Mouse (Mus musculus): ENCODE measurements at regions not wholly inside any gene's neighbourhood (a gene's known extent, or its start where the extent isn't known, plus 50 kb on each side); places are given as distances from the start of the nearest gene placed in this dataset.

- TF ChIP-seq GATA1 (IDR thresholded peaks at IDR 0.05; ENCODE audit: borderline replicate concordance, low read length) (no peak), GATA2 (IDR thresholded peaks at IDR 0.05; ENCODE audit: borderline replicate concordance, low read depth, low read length) (no peak), TAL1 (conservative IDR thresholded peaks at IDR 0.05; ENCODE audit: low read depth, low read length) (no peak), POLR2AphosphoS5 (IDR thresholded peaks at IDR 0.05; ENCODE audit: insufficient replicate concordance, low read depth, low read length) (no peak), CTCF (IDR thresholded peaks at IDR 0.05; ENCODE audit: low read depth, low read length) (no peak)
- no peak for ATAC-seq (ENCODE audit: extremely low read depth, insufficient number of reproducible peaks, low FRiP score, poor library complexity, severe bottlenecking)
Measured at GRCm38 (mm10) chr13:73039731-73040130, 220.5 kb upstream of the Irx4 start.

DNA sequence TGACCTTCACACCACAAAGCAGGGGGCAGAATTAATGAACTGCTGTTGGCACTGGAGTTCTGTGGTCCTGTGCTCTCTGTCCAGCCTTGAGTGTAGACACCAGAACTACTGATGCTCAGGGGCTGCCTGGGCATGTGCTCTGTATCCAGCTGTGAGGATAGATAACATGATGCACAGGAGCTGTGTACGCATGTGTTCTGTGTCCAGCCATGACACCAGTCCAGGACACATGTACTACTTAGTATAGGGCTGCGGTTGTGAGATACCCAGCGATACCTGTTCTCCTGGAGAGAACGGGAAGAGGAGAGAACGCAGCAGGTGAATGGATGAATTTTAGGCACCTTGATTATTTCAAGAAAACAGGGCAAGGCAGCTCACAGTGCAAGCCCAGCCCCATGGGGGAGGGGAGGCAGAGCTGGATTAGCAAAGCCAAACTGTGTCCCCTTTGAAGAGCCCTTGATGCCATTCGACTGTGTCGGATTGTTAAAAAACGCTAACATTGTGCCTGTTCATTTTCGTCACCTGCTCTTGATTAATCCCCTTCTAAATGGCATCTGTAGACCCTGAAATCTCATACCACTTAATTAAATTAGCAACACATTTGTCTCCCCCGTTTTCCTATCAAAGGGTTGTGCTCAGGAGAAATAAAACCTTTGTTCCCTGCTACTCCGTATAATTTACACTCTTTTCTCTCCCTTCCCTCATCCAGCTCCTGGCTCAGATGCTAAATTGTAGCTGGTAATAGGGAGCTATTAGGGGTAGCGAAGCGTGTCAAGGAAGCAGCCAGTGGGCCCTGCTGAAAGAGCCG lies 218.8 kb upstream of the Irx4 start:
- no peak for TF ChIP-seq GATA2 (IDR thresholded peaks at IDR 0.05; ENCODE audit: borderline replicate concordance, low read depth, low read length)
- TF ChIP-seq TAL1 (conservative IDR thresholded peaks at IDR 0.05; ENCODE audit: low read depth, low read length), result no peak
- TF ChIP-seq POLR2AphosphoS5 (IDR thresholded peaks at IDR 0.05; ENCODE audit: insufficient replicate concordance, low read depth, low read length), result no peak
- TF ChIP-seq CTCF (IDR thresholded peaks at IDR 0.05; ENCODE audit: low read depth, low read length), result no peak
- TF ChIP-seq GATA1 (IDR thresholded peaks at IDR 0.05; ENCODE audit: borderline replicate concordance, low read length), result no peak
- H3K4me3 ChIP-seq (ENCODE audit: low read depth, low read length), result no peak overlapping the region
- peaks cover 57% of the 10 kb centered on the region for H3K9me3 ChIP-seq (replicated peaks)
- no peaks in the 10 kb centered on the region for H3K36me3 ChIP-seq (replicated peaks)
- DNase-seq (ENCODE audit: low spot score) (no peak), ATAC-seq (ENCODE audit: extremely low read depth, insufficient number of reproducible peaks, low FRiP score, poor library complexity, severe bottlenecking) (no peak)
- H3K4me1 ChIP-seq (ENCODE audit: insufficient read depth, low read depth, low read length), result no peaks in the 10 kb centered on the region
- no peaks in the 10 kb centered on the region for H3K27me3 ChIP-seq (ENCODE audit: insufficient read depth, low read length)

More at GRCm38 (mm10) chr13:73039731-73040130, 220.5 kb upstream of the Irx4 start:
- Histone ChIP-seq H3K4me1 (ENCODE audit: insufficient read depth, low read depth, low read length) (no peaks in the 10 kb centered on the region), H3K27me3 (ENCODE audit: insufficient read depth, low read length) (no peaks in the 10 kb centered on the region), H3K36me3 (replicated peaks) (no peaks in the 10 kb centered on the region), H3K9me3 (replicated peaks) (peaks cover 66% of the 10 kb centered on the region), H3K4me3 (ENCODE audit: low read depth, low read length) (no peak overlapping the region)
- DNase-seq (ENCODE audit: low spot score), result no peak

- Histone ChIP-seq H3K9me3 (replicated peaks) (peaks cover 87% of the 10 kb centered on the region), H3K4me3 (ENCODE audit: low read depth, low read length) (no peak overlapping the region), H3K4me1 (ENCODE audit: insufficient read depth, low read depth, low read length) (no peaks in the 10 kb centered on the region), H3K27me3 (ENCODE audit: insufficient read depth, low read length) (no peaks in the 10 kb centered on the region), H3K36me3 (replicated peaks) (no peaks in the 10 kb centered on the region)
- ATAC-seq (ENCODE audit: extremely low read depth, insufficient number of reproducible peaks, low FRiP score, poor library complexity, severe bottlenecking) (no peak), DNase-seq (ENCODE audit: low spot score) (no peak)
- TF ChIP-seq POLR2AphosphoS5 (IDR thresholded peaks at IDR 0.05; ENCODE audit: insufficient replicate concordance, low read depth, low read length), result no peak
- TF ChIP-seq TAL1 (conservative IDR thresholded peaks at IDR 0.05; ENCODE audit: low read depth, low read length), result no peak
- TF ChIP-seq GATA2 (IDR thresholded peaks at IDR 0.05; ENCODE audit: borderline replicate concordance, low read depth, low read length), result no peak
Measured at GRCm38 (mm10) chr13:73069840-73070530, 190.3 kb upstream of the Irx4 start.

- no peaks in the 10 kb centered on the region for H3K36me3 ChIP-seq (replicated peaks)
- DNase-seq (ENCODE audit: low spot score) (no peak), ATAC-seq (ENCODE audit: extremely low read depth, insufficient number of reproducible peaks, low FRiP score, poor library complexity, severe bottlenecking) (no peak)
- no peak overlapping the region for H3K4me3 ChIP-seq (ENCODE audit: low read depth, low read length)
- H3K9me3 ChIP-seq (replicated peaks), result peaks cover 83% of the 10 kb centered on the region
- H3K4me1 ChIP-seq (ENCODE audit: insufficient read depth, low read depth, low read length), result no peaks in the 10 kb centered on the region
- TF ChIP-seq CTCF (IDR thresholded peaks at IDR 0.05; ENCODE audit: low read depth, low read length) (no peak), GATA1 (IDR thresholded peaks at IDR 0.05; ENCODE audit: borderline replicate concordance, low read length) (no peak), GATA2 (IDR thresholded peaks at IDR 0.05; ENCODE audit: borderline replicate concordance, low read depth, low read length) (no peak), POLR2AphosphoS5 (IDR thresholded peaks at IDR 0.05; ENCODE audit: insufficient replicate concordance, low read depth, low read length) (no peak), TAL1 (conservative IDR thresholded peaks at IDR 0.05; ENCODE audit: low read depth, low read length) (no peak)
- no peaks in the 10 kb centered on the region for H3K27me3 ChIP-seq (ENCODE audit: insufficient read depth, low read length)
Measured at GRCm38 (mm10) chr13:73070531-73070908, 189.8 kb upstream of the Irx4 start.

DNA sequence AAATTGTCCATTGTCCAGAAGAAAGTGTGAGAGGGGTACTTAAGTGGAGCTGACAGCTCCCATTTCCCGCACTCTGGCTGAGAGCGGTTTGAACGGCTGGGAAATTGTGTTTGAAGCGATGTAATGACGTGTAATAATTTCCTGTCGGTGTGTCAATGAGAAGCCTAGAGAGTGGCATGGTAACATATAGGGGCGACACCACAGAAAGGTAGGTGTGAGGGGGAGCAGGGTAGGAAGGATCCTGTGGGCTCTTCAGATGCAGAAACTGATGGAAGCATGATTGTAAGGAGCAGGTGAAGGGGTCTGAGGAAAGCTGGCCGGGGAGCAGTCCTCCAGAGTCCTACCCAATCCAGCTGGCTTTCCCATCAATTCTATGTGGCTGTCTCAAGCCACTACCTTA lies 189.2 kb upstream of the Irx4 start:
- TF ChIP-seq TAL1 (conservative IDR thresholded peaks at IDR 0.05; ENCODE audit: low read depth, low read length) (no peak), GATA1 (IDR thresholded peaks at IDR 0.05; ENCODE audit: borderline replicate concordance, low read length) (no peak), POLR2AphosphoS5 (IDR thresholded peaks at IDR 0.05; ENCODE audit: insufficient replicate concordance, low read depth, low read length) (no peak), GATA2 (IDR thresholded peaks at IDR 0.05; ENCODE audit: borderline replicate concordance, low read depth, low read length) (no peak)
- Histone ChIP-seq H3K4me1 (ENCODE audit: insufficient read depth, low read depth, low read length) (no peaks in the 10 kb centered on the region), H3K4me3 (ENCODE audit: low read depth, low read length) (no peak overlapping the region), H3K27me3 (ENCODE audit: insufficient read depth, low read length) (no peaks in the 10 kb centered on the region), H3K9me3 (replicated peaks) (peaks cover 78% of the 10 kb centered on the region), H3K36me3 (replicated peaks) (no peaks in the 10 kb centered on the region)
- no peak for DNase-seq (ENCODE audit: low spot score)
- no peak for ATAC-seq (ENCODE audit: extremely low read depth, insufficient number of reproducible peaks, low FRiP score, poor library complexity, severe bottlenecking)

All from G1E (cell line).